Mouse (Mus musculus): ENCODE measurements around the gene Ephb1.

Ephb1 gene

GRCm38 (mm10) chr9:102352186-102353055 is 2.1 kb downstream of the Ephb1 start:
- DNase-seq (ENCODE audit: low spot score): no peak

- DNase-seq (ENCODE audit: low spot score): no peak
Observed at GRCm38 (mm10) chr9:102351721-102352120, 2.8 kb downstream of the Ephb1 start.

- no peak for DNase-seq (ENCODE audit: low spot score)
Observed at GRCm38 (mm10) chr9:102351221-102351620, 3.3 kb downstream of the Ephb1 start.

- no peak for DNase-seq (ENCODE audit: low spot score)
Observed at GRCm38 (mm10) chr9:102350696-102351095, 3.8 kb downstream of the Ephb1 start.

- no peak for DNase-seq (ENCODE audit: low spot score)
Observed at GRCm38 (mm10) chr9:102350076-102350475, 4.4 kb downstream of the Ephb1 start.

- DNase-seq (ENCODE audit: low spot score): no peak
Observed at GRCm38 (mm10) chr9:102346801-102347200, 7.7 kb downstream of the Ephb1 start.

- no peak for DNase-seq (ENCODE audit: low spot score)
Observed at GRCm38 (mm10) chr9:102345474-102345873, 9.0 kb downstream of the Ephb1 start.

GRCm38 (mm10) chr9:102345047-102345446 is 9.4 kb downstream of the Ephb1 start:
- DNase-seq (ENCODE audit: low spot score): no peak

GRCm38 (mm10) chr9:102344086-102344930 is 10.2 kb downstream of the Ephb1 start:
- no peak for DNase-seq (ENCODE audit: low spot score)

GRCm38 (mm10) chr9:102343061-102343460 is 11.4 kb downstream of the Ephb1 start:
- DNase-seq (ENCODE audit: low spot score): no peak

GRCm38 (mm10) chr9:102342026-102342425 is 12.5 kb downstream of the Ephb1 start:
- no peak for DNase-seq (ENCODE audit: low spot score)

GRCm38 (mm10) chr9:102340768-102341167 is 13.7 kb downstream of the Ephb1 start:
- no peak for DNase-seq (ENCODE audit: low spot score)

- no peak for DNase-seq (ENCODE audit: low spot score)
Observed at GRCm38 (mm10) chr9:102335571-102336282, 18.8 kb downstream of the Ephb1 start.

GRCm38 (mm10) chr9:102330266-102331060 is 24.0 kb downstream of the Ephb1 start:
- no peak for DNase-seq (ENCODE audit: low spot score)

- DNase-seq (ENCODE audit: low spot score): no peak
Observed at GRCm38 (mm10) chr9:102327625-102328150, 26.8 kb downstream of the Ephb1 start.

GRCm38 (mm10) chr9:102315436-102315835 is 39.1 kb downstream of the Ephb1 start:
- DNase-seq (ENCODE audit: low spot score): no peak

- no peak for DNase-seq (ENCODE audit: low spot score)
Observed at GRCm38 (mm10) chr9:102314795-102315194, 39.7 kb downstream of the Ephb1 start.

- DNase-seq (ENCODE audit: low spot score): no peak
Observed at GRCm38 (mm10) chr9:102310431-102310830, 44.1 kb downstream of the Ephb1 start.

GRCm38 (mm10) chr9:102309278-102309677 is 45.2 kb downstream of the Ephb1 start:
- no peak for DNase-seq (ENCODE audit: low spot score)

GRCm38 (mm10) chr9:102307656-102308055 is 46.8 kb downstream of the Ephb1 start:
- no peak for DNase-seq (ENCODE audit: low spot score)

Data from ovary, postnatal 10 days (tissue).